Mouse (Mus musculus): ENCODE results near the gene Sdk1.

DNA sequence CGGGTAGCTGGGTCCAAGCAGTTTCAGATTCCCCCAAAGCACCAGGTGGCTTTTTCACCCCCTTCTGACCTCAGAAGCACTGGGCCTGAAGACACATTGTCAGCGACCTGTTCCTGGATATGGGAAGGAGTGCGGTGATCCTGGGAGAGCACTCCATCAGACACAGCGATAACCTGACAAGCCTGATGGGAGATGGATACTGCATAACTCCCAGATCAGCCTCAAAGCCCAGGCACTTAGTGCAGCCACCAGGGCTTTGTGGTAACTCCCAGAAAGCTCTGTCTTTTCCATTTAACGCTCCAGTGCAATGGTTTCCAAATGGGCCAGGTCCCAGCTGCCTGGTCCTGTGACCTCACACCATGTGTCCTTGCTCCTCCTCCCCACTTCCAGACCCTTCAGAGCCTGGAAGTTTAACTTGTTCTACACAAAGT lies 886.9 kb downstream of the Sdk1 start:
- no peak for TF ChIP-seq POLR2A (IDR thresholded peaks at IDR 0.05; ENCODE audit: control insufficient read depth, low read depth, low read length)
- TF ChIP-seq CTCF (IDR thresholded peaks at IDR 0.05; ENCODE audit: control insufficient read depth, insufficient read depth, insufficient replicate concordance, low read depth, low read length): no peak

All from testis, adult 2 months (tissue).